ENCODE assay signal across 23 mouse cellular contexts in the genomic region with DNA sequence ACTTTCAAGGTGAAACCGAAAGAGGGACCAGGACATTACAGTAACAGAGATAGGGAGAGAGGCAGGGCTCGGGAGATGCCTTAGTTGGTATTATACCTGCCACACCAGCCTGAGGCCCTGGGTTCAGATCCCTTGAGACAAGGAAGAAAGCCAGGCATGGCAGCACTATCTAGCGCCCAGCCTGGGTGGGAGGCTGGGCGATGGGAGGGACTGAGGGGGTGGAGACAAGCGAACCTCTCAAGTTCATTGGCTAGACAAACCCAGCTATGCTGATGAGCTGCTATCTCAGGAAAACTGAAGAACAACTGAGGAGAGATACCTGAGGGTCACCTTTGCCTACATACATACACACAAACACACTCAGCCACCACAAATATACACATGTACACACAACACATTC. TPM values are rescaled to one million over a fixed set of nuclear protein-coding genes. Genes with fewer than 3 reads are reported as not detected.
DNase-seq lines count a peak whose midpoint lies in the region; ATAC-seq and TF ChIP-seq lines count a peak whose summit lies in the region.
"Had no signal": no experiment of that assay in that cellular context is flagged by ENCODE, and none has a peak within 500 bp of the region (broad histone marks: within the 10 kb centered on the region; RNA-seq: fewer than 3 reads in every experiment).

No protein-coding gene starts in this region.

- DNase-seq in gastrocnemius, adult 2 months: peak; percentile 14
- no peak for DNase-seq in gastrocnemius, postnatal 14 days
- peak; percentile 39 for DNase-seq in c-Kit-positive CD71-positive TER-119-positive erythroid progenitor cells, embryonic 14.5 days (ENCODE audit: low spot score)
- DNase-seq in liver, embryonic 14.5 days (ENCODE audit: low read depth in 3 of 3, low spot score in 3 of 3): peak in 2 of 3 experiments; percentile 20 to 45
- DNase-seq in kidney, adult 9 months: no peak
- no peak for DNase-seq in frontal cortex, postnatal 14 days (ENCODE audit: low spot score in 2 of 2)
- DNase-seq: adrenal gland, adult 2 months; adrenal gland, postnatal 36 days; cerebellum, adult 11 months; cerebellum, adult 8-10 months; embryo, embryonic 11 days; heart, adult 2 months had no signal

- H3K27me3 ChIP-seq in liver, embryonic 14.5 days (ENCODE audit: control insufficient read depth, insufficient read depth, low read length): no peaks in the 10 kb centered on the region
- H3K27me3 ChIP-seq: embryonic facial prominence, embryonic 15.5 days; forebrain, embryonic 15.5 days; heart, embryonic 15.5 days; Patski had no signal

- peaks cover 3% of the 10 kb centered on the region; the same call in 1 of the 2 replicates for H3K36me3 ChIP-seq in liver, embryonic 14.5 days (replicated peaks; ENCODE audit: control insufficient read depth, insufficient read depth, low read depth)

- intact Hi-C loops in gastrocnemius, adult 2 months (cut with DNase I): no loop called here
- intact Hi-C loops in gastrocnemius, postnatal 14 days (cut with DNase I; ENCODE audit: low total_unique reads): no loop called here

- no peak for TF ChIP-seq EP300 in liver, embryonic 14.5 days (IDR thresholded peaks at IDR 0.05; ENCODE audit: low read depth)

- H3K4me3 ChIP-seq in gastrocnemius, adult 2 months: no peak overlapping the region
- H3K4me3 ChIP-seq in liver, embryonic 14.5 days (ENCODE audit: insufficient read depth in 1 of 2, low read depth in 2 of 2, low read length in 2 of 2): no peak overlapping the region
- H3K4me3 ChIP-seq: embryonic facial prominence, embryonic 15.5 days; erythroblast, embryonic 14.5 days; forebrain, embryonic 10.5 days; forebrain, embryonic 15.5 days; heart, adult 2 months; heart, embryonic 15.5 days; hindbrain, embryonic 10.5 days had no signal

- 47% methylated on average over 5 of the region's 5 CpGs for WGBS in liver, embryonic 14.5 days (ENCODE audit: insufficient replicate concordance)

- H3K9ac ChIP-seq in liver, embryonic 14.5 days (replicated peaks): no peak overlapping the region
- H3K9ac ChIP-seq: embryonic facial prominence, embryonic 15.5 days; forebrain, embryonic 15.5 days; heart, embryonic 15.5 days; hindbrain, embryonic 14.5 days had no signal

- no peak overlapping the region for H3K27ac ChIP-seq in gastrocnemius, adult 2 months
- no peak overlapping the region for H3K27ac ChIP-seq in liver, embryonic 14.5 days
- H3K27ac ChIP-seq: embryonic facial prominence, embryonic 15.5 days; forebrain, embryonic 10.5 days; forebrain, embryonic 15.5 days; heart, adult 2 months; heart, embryonic 15.5 days; hindbrain, embryonic 10.5 days; hindbrain, embryonic 14.5 days had no signal

- H3K4me2 ChIP-seq in liver, embryonic 14.5 days (ENCODE audit: low read depth): no peak overlapping the region
- H3K4me2 ChIP-seq: embryonic facial prominence, embryonic 15.5 days; forebrain, embryonic 15.5 days; heart, embryonic 11.5 days; heart, embryonic 15.5 days; hindbrain, embryonic 14.5 days had no signal

- TF ChIP-seq CTCF in gastrocnemius, adult 2 months (IDR thresholded peaks at IDR 0.05): no peak
- TF ChIP-seq CTCF in liver, embryonic 14.5 days (IDR thresholded peaks at IDR 0.05; ENCODE audit: low read depth): no peak

- 0 out of 4 replicates have a peak, but pooled peaks cover 0 to 3% of the 10 kb centered on the region in 2 experiments for H3K4me1 ChIP-seq in liver, embryonic 14.5 days (replicated peaks; ENCODE audit: control insufficient read depth in 2 of 2, insufficient read depth in 2 of 2, low read length in 1 of 2)
- H3K4me1 ChIP-seq: forebrain, embryonic 10.5 days; forebrain, embryonic 15.5 days; heart, embryonic 15.5 days; hindbrain, embryonic 10.5 days had no signal

- H3K9me3 ChIP-seq in liver, embryonic 14.5 days (ENCODE audit: control insufficient read depth, low read length): no peaks in the 10 kb centered on the region
- H3K9me3 ChIP-seq: embryonic facial prominence, embryonic 15.5 days; forebrain, embryonic 10.5 days; forebrain, embryonic 15.5 days; heart, embryonic 15.5 days; hindbrain, embryonic 10.5 days had no signal

- ATAC-seq in liver, embryonic 14.5 days (ENCODE audit: insufficient read depth): peak; percentile 67
- peak; percentile 78 for ATAC-seq in megakaryocyte-erythroid progenitor cell, adult 5-6 weeks (replicated peaks; ENCODE audit: low FRiP score, low TSS enrichment, poor library complexity, severe bottlenecking)
- ATAC-seq: activated CD4-positive, CD25-positive, alpha-beta regulatory T cell, adult 4 months; forebrain, embryonic 15.5 days; Patski had no signal

RNA-seq across cellular contexts. Expression of gene Ext2, which starts 17.3 kb away (rescaled TPM):
- total RNA-seq in gastrocnemius, adult 2 months (2021): 10 to 100 TPM; 39.6 to 41.5 TPM
- total RNA-seq in gastrocnemius, postnatal 14 days (2021): 10 to 100 TPM; 33.5 to 37.8 TPM
- 9.7 and 10.9 TPM in 2 replicates for polyA plus RNA-seq in liver, embryonic 14.5 days (2012; rRNA removed)
- 22.1 and 26.1 TPM in 2 replicates for polyA plus RNA-seq in liver, embryonic 14.5 days (2014; fragmentation: Nextera tagmentation; extraction: Ambion mirVana)
- total RNA-seq in megakaryocyte-erythroid progenitor cell, adult 5-6 weeks (2014; fragmentation: Nextera tagmentation): 49.9 and 50.8 TPM in 2 replicates
- 28.5 and 42.0 TPM in 2 replicates for total RNA-seq in megakaryocyte-erythroid progenitor cell, adult 5-6 weeks (2017)

RNA-seq across cellular contexts. Expression of gene Accs, which starts 44.7 kb away (rescaled TPM):
- total RNA-seq in gastrocnemius, adult 2 months (2021): 1 to 10 TPM; 1.7 to 2.2 TPM
- 1 to 10 TPM; 3.0 to 3.4 TPM for total RNA-seq in gastrocnemius, postnatal 14 days (2021)
- polyA plus RNA-seq in liver, embryonic 14.5 days (2012; rRNA removed): 1.5 and 1.9 TPM in 2 replicates
- polyA plus RNA-seq in liver, embryonic 14.5 days (2014; fragmentation: Nextera tagmentation; extraction: Ambion mirVana): 0.88 and 1.4 TPM in 2 replicates
- 2.6 and 3.0 TPM in 2 replicates for total RNA-seq in megakaryocyte-erythroid progenitor cell, adult 5-6 weeks (2014; fragmentation: Nextera tagmentation)
- total RNA-seq in megakaryocyte-erythroid progenitor cell, adult 5-6 weeks (2017): 4.8 and 5.3 TPM in 2 replicates
- polyA plus RNA-seq: erythroblast, embryonic 14.5 days had no signal

Comparison
In these comparisons a context has a peak if more than half of its experiments do, and no peak if none do; other contexts are left out.
1. DNase-seq: peak in gastrocnemius, adult 2 months (single experiment), c-Kit-positive CD71-positive TER-119-positive erythroid progenitor cells, embryonic 14.5 days (single experiment) and liver, embryonic 14.5 days (2 of 3); none in gastrocnemius, postnatal 14 days (single experiment), kidney, adult 9 months (single experiment) and frontal cortex, postnatal 14 days (0 of 2).